Mouse (Mus musculus) hindbrain, embryonic 12.5 days (tissue): Measurements from ENCODE around the gene Zfp961. TPM values are rescaled to one million over a fixed set of nuclear protein-coding genes. Genes with fewer than 3 reads are reported as not detected.

Source experiments
- ATAC-seq: fragments of 200-750 bp; cut with Nextera tagmentation; 2 replicates; pipeline ENCODE4 v1.8.0; 2017; ENCODE audit warnings: moderate TSS enrichment; ENCODE audit not compliant: low FRiP score
- H3K27ac ChIP-seq: fragments of 300-500 bp; sonication (generic); 2 replicates; pipeline ENCODE4 v1.5.1; 2016; ENCODE audit warnings: mild to moderate bottlenecking
- H3K27me3 ChIP-seq: fragments of 300-500 bp; sonication (generic); 2 replicates; pipeline ENCODE4 v1.6.1; 2016; ENCODE audit warnings: mild to moderate bottlenecking
- H3K36me3 ChIP-seq: fragments of 300-500 bp; sonication (generic); 2 replicates; pipeline ENCODE4 v1.6.1; 2016; ENCODE audit warnings: mild to moderate bottlenecking
- H3K4me1 ChIP-seq: fragments of 300-500 bp; sonication (generic); 2 replicates; pipeline ENCODE4 v1.6.1; 2016
- H3K4me2 ChIP-seq: fragments of 300-500 bp; sonication (generic); replicated peaks from 2 replicates; pipeline ENCODE4 v1.6.1; 2016; ENCODE audit warnings: mild to moderate bottlenecking
- H3K4me3 ChIP-seq: fragments of 300-500 bp; sonication (generic); 2 replicates; pipeline ENCODE4 v1.5.1; 2016; ENCODE audit warnings: mild to moderate bottlenecking
- H3K9ac ChIP-seq: fragments of 300-500 bp; sonication (generic); 2 replicates; pipeline ENCODE4 v1.6.1; 2016; ENCODE audit warnings: mild to moderate bottlenecking, moderate library complexity
- H3K9me3 ChIP-seq: fragments of 300-500 bp; sonication (generic); replicated peaks from 2 replicates; pipeline ENCODE4 v1.6.1; 2016; ENCODE audit warnings: mild to moderate bottlenecking
- WGBS: fragments of 180-500 bp; shearing (Covaris S2); methylation state at CpG from one replicate; pipeline ENCODE4 v1.1.7; 2016; 5-methylcytosine and 5-hydroxymethylcytosine counted together
- polyA plus RNA-seq: library from polyadenylated mRNA; unstranded; fragments of >200 nt; fragmentation: Nextera tagmentation; extraction: Ambion mirVana; gene quantifications from 2 replicates; pipeline ENCODE4 v1.2.1, GENCODE M21; 2016

Gene Zfp961
- polyA plus RNA-seq, 1 experiment from 2014 or later, result 17.5 TPM

GRCm38 (mm10) chr8:71967261-71967660, 16.4 kb downstream of the Zfp961 start:
- over 99% methylated on average over 5 of the region's 5 CpGs for WGBS
- ATAC-seq, result no peak
- H3K36me3 ChIP-seq, result peaks cover 55% of the 10 kb centered on the region

DNA sequence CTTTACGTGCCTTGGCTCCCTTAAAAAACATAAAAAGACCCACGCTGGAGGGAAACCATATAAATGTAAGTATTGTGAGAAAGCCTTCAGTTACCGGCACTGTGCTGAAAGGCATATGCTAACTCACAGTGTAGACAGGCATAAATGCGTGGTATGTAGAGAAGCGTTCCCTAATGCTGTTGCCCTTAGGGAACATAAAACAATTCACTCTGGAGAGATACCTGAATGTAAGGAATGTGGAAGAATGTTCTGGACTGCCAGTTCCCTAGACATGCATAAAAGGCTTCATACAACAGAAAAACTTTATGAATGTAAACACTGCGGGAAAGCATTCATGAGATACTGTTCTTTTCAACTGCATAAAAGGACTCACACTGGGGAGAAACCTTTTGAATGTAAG, 17.3 kb downstream of the Zfp961 start:
- 91% methylated on average over 6 of the region's 6 CpGs for WGBS
- Histone ChIP-seq H3K9me3 (0 out of 2 replicates have a peak, but pooled peaks cover 5% of the 10 kb centered on the region), H3K36me3 (peaks cover 55% of the 10 kb centered on the region), H3K4me2 (no peak overlapping the region), H3K9ac (no peak overlapping the region), H3K27me3 (no peaks in the 10 kb centered on the region), H3K4me1 (no peaks in the 10 kb centered on the region), H3K27ac (no peak overlapping the region), H3K4me3 (no peak overlapping the region)
- no peak for ATAC-seq

More at GRCm38 (mm10) chr8:71967261-71967660, 16.4 kb downstream of the Zfp961 start:
- no peak overlapping the region for H3K4me2 ChIP-seq
- H3K9ac ChIP-seq, result no peak overlapping the region
- 0 out of 2 replicates have a peak, but pooled peaks cover 5% of the 10 kb centered on the region for H3K9me3 ChIP-seq
- H3K4me3 ChIP-seq, result no peak overlapping the region
- H3K27me3 ChIP-seq, result no peaks in the 10 kb centered on the region
- H3K27ac ChIP-seq, result no peak overlapping the region
- no peaks in the 10 kb centered on the region for H3K4me1 ChIP-seq

DNA sequence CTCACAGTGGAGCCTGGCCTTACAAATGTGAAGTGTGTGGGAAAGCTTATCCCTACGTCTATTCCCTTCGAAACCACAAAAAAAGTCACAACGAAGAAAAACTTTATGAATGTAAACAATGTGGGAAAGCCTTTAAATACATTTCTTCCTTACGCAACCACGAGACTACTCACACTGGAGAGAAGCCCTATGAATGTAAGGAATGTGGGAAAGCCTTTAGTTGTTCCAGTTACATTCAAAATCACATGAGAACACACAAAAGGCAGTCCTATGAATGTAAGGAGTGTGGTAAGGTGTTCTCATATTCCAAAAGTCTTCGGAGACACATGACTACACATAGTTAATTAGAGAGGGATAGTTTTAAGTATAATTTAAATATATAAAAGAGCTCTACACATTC, 17.8 kb downstream of the Zfp961 start:
- Histone ChIP-seq H3K4me3 (no peak overlapping the region), H3K27ac (no peak overlapping the region), H3K9me3 (0 out of 2 replicates have a peak, but pooled peaks cover 5% of the 10 kb centered on the region), H3K9ac (no peak overlapping the region), H3K4me1 (no peaks in the 10 kb centered on the region), H3K36me3 (peaks cover 55% of the 10 kb centered on the region), H3K27me3 (no peaks in the 10 kb centered on the region), H3K4me2 (no peak overlapping the region)
- ATAC-seq, result no peak
- WGBS, result 94% methylated on average over 6 of the region's 6 CpGs

GRCm38 (mm10) chr8:71971945-71972344, 21.1 kb downstream of the Zfp961 start:
- Histone ChIP-seq H3K27me3 (no peaks in the 10 kb centered on the region), H3K9ac (no peak overlapping the region), H3K36me3 (peaks cover 30% of the 10 kb centered on the region), H3K4me1 (no peaks in the 10 kb centered on the region), H3K9me3 (0 out of 2 replicates have a peak, but pooled peaks cover 3% of the 10 kb centered on the region), H3K4me2 (no peak overlapping the region), H3K4me3 (no peak overlapping the region), H3K27ac (no peak overlapping the region)
- no peak for ATAC-seq
- 86% methylated on average over 1 of the region's 1 CpGs for WGBS

DNA sequence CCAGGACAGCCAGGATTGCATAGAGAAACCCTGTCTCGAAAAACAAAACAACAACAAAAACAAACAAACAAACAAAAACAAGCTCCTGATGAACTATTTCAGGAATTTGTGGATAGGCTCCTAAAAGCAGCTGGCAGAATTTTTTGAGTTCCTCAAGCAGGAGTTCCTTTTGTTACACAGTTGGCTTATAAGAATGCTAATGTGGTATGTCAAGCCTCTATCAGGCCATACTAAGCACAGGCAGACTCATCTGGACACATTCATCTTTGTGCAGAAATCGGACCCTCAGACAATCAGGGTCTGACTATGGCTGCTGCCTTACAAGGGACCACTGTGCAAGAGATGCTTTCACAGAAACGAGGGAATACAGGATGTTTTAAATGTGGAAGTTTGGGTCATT, 23.4 kb downstream of the Zfp961 start:
- Histone ChIP-seq H3K9me3 (no peaks in the 10 kb centered on the region), H3K9ac (no peak overlapping the region), H3K36me3 (peaks cover 8% of the 10 kb centered on the region), H3K4me1 (no peaks in the 10 kb centered on the region), H3K27ac (no peak overlapping the region), H3K4me3 (no peak overlapping the region), H3K4me2 (no peak overlapping the region), H3K27me3 (no peaks in the 10 kb centered on the region)
- 69% methylated on average over 3 of the region's 3 CpGs for WGBS
- ATAC-seq, result no peak

DNA sequence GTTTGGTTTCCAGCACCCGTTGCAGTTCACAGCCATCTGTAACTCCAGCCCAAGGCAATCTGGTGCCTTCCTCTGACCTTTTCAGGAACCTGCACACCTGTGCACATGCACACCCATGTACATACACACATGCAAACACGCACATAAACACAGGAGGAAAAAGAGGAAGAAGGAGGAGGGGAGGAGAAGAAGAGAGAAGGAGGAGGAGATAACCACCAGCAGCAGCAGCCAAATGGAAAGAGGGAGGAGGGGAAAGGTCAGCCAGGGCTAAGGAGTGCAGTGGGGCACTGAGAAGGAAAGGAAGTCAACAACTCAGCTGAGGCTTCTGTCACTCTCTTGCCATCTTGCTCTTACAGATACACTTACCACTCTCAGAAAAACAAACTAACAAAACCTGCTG, 30.2 kb downstream of the Zfp961 start:
- no peaks in the 10 kb centered on the region for H3K36me3 ChIP-seq
- H3K27me3 ChIP-seq, result no peaks in the 10 kb centered on the region
- no peak overlapping the region for H3K9ac ChIP-seq
- no peak overlapping the region for H3K27ac ChIP-seq
- ATAC-seq, result no peak
- no peak overlapping the region for H3K4me3 ChIP-seq
- H3K4me2 ChIP-seq, result no peak overlapping the region
- WGBS, result 80% methylated on average over 2 of the region's 2 CpGs
- H3K4me1 ChIP-seq, result no peaks in the 10 kb centered on the region
- H3K9me3 ChIP-seq, result no peaks in the 10 kb centered on the region

DNA sequence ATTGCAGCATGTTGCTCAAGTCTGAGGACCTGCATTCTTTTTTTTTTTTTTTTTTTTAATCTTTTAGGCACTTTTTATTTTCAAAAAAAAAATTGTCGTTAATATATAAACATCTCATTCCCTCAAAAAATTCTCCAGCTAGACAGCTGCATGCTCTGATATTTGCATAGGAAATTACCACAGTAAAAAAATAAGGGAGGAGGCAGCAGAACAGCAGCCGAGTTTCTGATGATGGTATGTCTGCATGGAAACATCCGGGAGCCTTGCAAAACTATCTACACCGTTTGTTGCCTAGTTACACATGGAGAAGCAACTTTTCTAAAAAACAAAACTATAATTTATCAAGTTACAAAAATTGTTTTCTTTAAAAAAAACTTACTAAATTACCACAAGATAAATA, 30.6 kb downstream of the Zfp961 start:
- H3K4me3 ChIP-seq, result no peak overlapping the region
- no peaks in the 10 kb centered on the region for H3K27me3 ChIP-seq
- H3K9ac ChIP-seq, result no peak overlapping the region
- no peak overlapping the region for H3K27ac ChIP-seq
- H3K4me2 ChIP-seq, result no peak overlapping the region
- 90% methylated on average over 4 of the region's 4 CpGs for WGBS
- H3K9me3 ChIP-seq, result no peaks in the 10 kb centered on the region
- H3K36me3 ChIP-seq, result no peaks in the 10 kb centered on the region
- ATAC-seq, result no peak
- no peaks in the 10 kb centered on the region for H3K4me1 ChIP-seq

DNA sequence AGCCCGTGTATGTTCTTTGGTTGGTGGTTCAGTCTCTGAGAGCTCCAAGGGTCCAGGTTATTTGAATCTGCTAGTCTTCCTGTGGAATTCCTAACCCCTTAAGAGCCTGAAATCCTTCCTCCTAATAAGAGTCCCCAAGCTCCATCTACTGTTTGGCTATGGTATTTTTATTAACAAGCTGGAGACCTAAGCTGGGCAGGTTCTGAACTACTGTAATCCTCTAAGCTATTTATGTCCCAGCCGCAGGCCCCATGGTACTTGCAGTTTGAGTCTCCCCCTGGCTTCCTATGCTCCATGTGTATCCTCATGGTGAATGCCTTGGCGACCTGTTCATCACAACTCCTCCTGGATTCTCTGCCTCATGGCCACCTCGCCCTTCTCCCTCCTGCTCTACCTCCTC, 33.8 kb downstream of the Zfp961 start:
- no peak overlapping the region for H3K4me3 ChIP-seq
- peaks cover 3% of the 10 kb centered on the region; the same call in 1 of the 2 replicates for H3K4me1 ChIP-seq
- ATAC-seq, result no peak
- 60% methylated on average over 4 of the region's 4 CpGs for WGBS
- no peaks in the 10 kb centered on the region for H3K27me3 ChIP-seq
- no peak overlapping the region for H3K9ac ChIP-seq
- no peaks in the 10 kb centered on the region for H3K9me3 ChIP-seq
- no peaks in the 10 kb centered on the region for H3K36me3 ChIP-seq
- H3K4me2 ChIP-seq, result no peak overlapping the region
- H3K27ac ChIP-seq, result no peak overlapping the region

DNA sequence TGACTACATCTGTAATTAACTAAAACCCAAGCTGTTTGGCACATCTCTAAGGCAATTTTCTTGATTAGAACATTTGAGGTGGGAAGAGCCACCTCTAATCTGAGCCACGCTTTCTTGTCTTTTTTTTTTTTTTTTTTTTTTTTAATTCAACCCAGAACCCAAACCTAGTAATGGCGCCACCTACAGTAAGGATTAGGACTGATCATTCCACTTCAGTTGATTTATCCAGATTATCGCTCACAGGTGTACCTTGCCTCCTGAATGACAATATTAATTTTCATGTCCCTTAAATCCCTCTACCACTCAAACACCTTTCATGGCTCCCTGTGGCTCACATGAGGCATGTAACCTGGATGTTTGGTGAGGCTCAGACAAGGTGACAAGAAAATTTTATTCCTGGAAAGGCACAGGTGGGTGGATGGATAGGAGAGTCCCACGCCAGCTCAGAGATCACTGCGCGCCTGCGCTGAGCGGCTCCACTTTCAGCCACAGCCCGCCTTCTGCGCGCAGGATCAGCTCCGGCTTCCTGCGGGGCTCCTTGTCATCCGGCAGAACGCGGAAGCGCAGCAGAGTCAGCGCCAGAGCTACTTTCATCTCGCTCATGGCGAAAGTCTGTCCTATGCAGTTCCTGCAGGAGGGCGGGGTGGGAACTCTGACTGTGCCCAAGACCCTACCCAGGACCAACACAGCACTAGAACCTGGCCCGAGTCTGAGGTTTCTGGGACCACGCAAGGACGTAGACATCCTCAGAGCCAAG, 37.5 kb downstream of the Zfp961 start:
- peak; percentile 85 for ATAC-seq
- H3K36me3 ChIP-seq, result no peaks in the 10 kb centered on the region
- H3K4me3 ChIP-seq, result peak overlapping the region; percentile 43
- WGBS, result 14% methylated on average over 24 of the region's 24 CpGs
- no peaks in the 10 kb centered on the region for H3K27me3 ChIP-seq
- H3K4me1 ChIP-seq, result peaks cover 3% of the 10 kb centered on the region; the same call in 1 of the 2 replicates
- H3K4me2 ChIP-seq, result peak overlapping the region; percentile 64
- H3K27ac ChIP-seq, result no peak overlapping the region
- peak overlapping the region; percentile 61; the same call in 1 of the 2 replicates for H3K9ac ChIP-seq
- H3K9me3 ChIP-seq, result no peaks in the 10 kb centered on the region

GRCm38 (mm10) chr8:71988867-71989599, 38.2 kb downstream of the Zfp961 start:
- Histone ChIP-seq H3K27ac (no peak overlapping the region), H3K36me3 (no peaks in the 10 kb centered on the region), H3K9ac (peak overlapping the region; percentile 61; the same call in 1 of the 2 replicates), H3K4me1 (peaks cover 3% of the 10 kb centered on the region; the same call in 1 of the 2 replicates), H3K27me3 (no peaks in the 10 kb centered on the region), H3K9me3 (no peaks in the 10 kb centered on the region), H3K4me3 (peak overlapping the region; percentile 43), H3K4me2 (peak overlapping the region; percentile 64)
- 0 out of 2 replicates have a peak, but pooled peaks have one; percentile 32 for ATAC-seq
- WGBS, result 56% methylated on average over 13 of the region's 13 CpGs

DNA sequence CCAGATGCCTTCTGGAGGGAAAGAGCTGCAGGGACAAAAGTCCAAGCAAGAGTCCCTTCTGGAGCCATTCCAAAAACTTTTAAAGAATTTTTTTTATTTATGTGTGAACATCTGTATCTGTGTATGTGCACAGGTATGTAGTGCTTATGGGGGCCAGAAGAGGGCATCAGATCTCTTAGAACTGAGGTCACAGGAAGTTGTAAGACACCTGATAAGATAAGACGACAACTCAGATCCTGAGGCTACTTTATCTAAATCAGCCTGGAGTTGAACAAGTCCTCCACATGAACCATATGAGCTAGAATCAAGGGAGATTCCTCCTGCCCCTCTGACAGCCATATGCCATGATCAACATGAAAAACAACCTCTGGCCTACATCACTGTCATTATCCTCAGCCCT, 48.6 kb downstream of the Zfp961 start:
- no peak overlapping the region for H3K4me2 ChIP-seq
- H3K36me3 ChIP-seq, result no peaks in the 10 kb centered on the region
- no peaks in the 10 kb centered on the region for H3K9me3 ChIP-seq
- ATAC-seq, result no peak
- H3K4me1 ChIP-seq, result no peaks in the 10 kb centered on the region
- H3K4me3 ChIP-seq, result no peak overlapping the region
- no peaks in the 10 kb centered on the region for H3K27me3 ChIP-seq
- no peak overlapping the region for H3K9ac ChIP-seq
- H3K27ac ChIP-seq, result no peak overlapping the region
- 83% methylated on average over 1 of the region's 1 CpGs for WGBS

GRCm38 (mm10) chr8:72000223-72000622, 49.4 kb downstream of the Zfp961 start:
- 66% methylated on average over 3 of the region's 3 CpGs for WGBS
- Histone ChIP-seq H3K4me2 (no peak overlapping the region), H3K4me1 (no peaks in the 10 kb centered on the region), H3K9ac (no peak overlapping the region), H3K27ac (no peak overlapping the region), H3K9me3 (peaks cover 5% of the 10 kb centered on the region; the same call in 1 of the 2 replicates), H3K4me3 (no peak overlapping the region), H3K27me3 (no peaks in the 10 kb centered on the region), H3K36me3 (no peaks in the 10 kb centered on the region)
- no peak for ATAC-seq
